Mouse (Mus musculus) olfactory bulb, adult 2 months (tissue): ENCODE data around the gene Cd79b.

Experiments used
- CTCF ChIP-seq: fragments of 200-500 bp; IDR thresholded peaks from 2 replicates; pipeline ENCODE4 v1.5.1; 2012; ENCODE audit warnings: low read depth, mild to moderate bottlenecking, low read length, moderate library complexity; ENCODE audit not compliant: insufficient read depth
- POLR2A ChIP-seq: fragments of 200-500 bp; IDR thresholded peaks from 2 replicates; pipeline ENCODE4 v1.6.1; 2012; ENCODE audit warnings: mild to moderate bottlenecking, low read depth, low read length, moderate library complexity; ENCODE audit not compliant: insufficient read depth

DNA sequence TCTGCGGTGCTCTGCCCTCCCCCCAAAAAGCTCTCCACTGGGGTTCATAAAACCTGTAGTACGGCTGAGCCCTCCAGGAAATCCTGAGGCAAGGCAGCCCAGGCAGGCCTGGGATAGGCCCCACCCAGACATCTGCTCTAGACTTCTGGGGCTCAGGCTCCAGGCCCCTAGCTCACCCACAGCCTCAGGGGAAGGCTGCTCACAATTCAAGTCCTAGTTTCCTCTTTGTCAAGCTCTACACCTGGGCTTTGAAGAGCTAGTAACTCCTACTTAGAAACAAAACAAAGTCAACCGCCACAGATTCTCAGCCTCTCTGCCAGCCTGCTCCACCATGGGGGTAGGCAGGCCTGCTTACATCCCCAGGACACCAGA lies 45.5 kb downstream of the Cd79b start:
- TF ChIP-seq CTCF = no peak
- no peak for TF ChIP-seq POLR2A
